Mouse (Mus musculus) cerebellum, postnatal 14 days (tissue): Measurements from ENCODE around the gene Lmod3.

Source experiments
- DNase-seq, 2 experiments: peaks; one replicate each; pipeline ENCODE4 v3.0.0; 2021; ENCODE audit warnings: mixed read lengths in 2 of 2

Gene Lmod3

DNA sequence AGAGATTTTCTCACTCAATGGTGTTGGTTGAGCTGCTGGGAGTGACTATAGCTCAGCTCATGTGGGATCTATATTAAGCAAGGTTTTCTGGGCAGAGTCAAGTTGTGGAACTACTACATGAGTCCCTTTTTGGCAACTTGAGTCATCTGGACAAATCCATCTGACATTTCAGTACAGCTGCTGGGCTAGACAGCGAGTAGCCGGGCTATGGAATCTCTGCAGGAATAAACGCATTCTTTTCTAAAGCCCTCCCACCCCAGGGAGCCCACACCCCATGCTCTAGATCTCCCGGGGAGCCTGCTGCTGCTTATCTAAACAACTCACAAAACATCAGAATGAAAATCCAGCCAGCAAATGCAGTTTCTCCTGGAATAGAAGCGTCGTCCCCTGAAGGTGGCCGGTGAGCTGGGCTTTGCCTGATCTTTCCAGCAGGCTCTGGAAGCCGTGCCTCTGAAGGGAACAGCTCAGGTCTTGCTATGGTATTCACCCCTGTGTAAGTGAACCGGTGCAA is at the start of gene Lmod3:
Lmod3 (minus strand) TSS at position 49 of the 511 bp plus-strand sequence.
- no peak for DNase-seq

DNA sequence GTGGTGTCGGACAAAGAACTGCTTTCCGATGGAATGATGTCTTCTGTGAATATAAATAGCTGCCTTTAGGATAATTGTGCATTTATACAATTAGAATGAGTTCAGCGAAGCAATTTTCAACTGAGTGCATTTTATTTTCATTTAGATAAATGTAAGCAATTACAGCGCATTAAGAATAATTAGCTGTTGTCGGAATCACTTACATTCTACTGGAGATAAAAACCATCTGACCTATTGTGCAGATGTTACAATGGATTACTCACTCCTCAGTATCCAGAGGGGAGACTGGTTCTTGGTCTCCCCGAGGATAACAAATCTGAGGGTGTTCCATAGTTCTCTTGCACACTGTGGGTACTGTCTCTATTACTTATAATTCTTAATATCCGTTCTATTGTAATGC is 49.7 kb upstream of the Lmod3 start:
- DNase-seq = no peak

DNA sequence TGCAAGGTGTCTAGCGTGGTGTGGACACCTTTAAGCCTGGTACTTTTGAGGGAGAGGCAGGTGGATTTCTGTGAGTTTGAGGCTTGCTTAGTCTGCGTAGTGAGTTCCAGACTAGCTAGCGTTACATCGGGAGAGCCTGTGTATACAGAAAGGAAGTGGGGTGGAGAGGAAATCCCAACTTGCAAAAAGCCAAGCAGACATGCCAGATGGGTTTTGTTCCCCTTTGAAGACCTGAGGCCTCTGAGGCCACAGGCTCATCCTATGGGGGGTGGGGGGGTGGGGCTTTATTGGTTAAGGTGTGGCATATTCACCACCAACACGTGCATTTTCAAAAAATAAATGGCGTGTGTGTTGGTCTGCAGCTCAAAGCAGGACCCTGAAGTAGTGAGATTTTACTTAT is 48.1 kb upstream of the Lmod3 start:
- DNase-seq = no peak

DNA sequence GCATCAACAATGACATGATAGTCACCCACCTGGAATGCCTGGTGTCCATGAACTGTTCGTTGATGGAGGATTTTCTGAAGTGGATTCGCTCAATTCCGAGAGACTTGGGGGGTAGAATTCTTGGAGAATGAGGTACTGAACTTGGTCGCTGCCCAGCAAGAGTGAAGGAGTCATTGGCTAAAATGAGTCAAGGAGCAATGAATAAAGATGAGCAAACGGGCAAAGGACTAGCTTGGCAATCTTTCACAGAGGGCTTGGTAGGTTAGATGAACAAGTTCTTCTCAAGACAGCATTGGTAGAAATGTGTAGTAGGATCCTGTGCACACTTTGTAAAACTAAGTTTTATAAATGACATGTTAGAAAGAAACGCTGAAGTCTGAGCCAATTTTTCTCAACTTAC is 47.6 kb upstream of the Lmod3 start:
- no peak for DNase-seq

DNA sequence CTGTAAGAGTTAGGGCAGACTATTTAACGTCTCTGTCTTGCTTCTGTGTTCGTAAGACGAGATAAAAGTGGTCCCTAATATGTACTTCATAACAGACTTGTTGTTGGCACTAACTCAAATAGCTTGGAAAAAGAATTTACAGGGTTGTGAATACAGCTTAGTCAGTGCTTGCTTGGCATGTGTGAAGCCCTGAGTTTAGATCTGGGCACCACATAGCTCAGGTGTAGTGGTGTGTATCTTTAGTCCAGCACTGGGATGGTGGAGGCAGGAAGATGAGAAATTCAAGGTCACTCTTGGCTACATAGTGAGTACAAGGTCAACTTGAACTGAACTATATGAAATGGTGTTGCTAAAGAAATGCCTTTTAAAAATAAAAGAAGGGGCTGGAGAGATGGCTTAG is 44.6 kb upstream of the Lmod3 start:
- no peak for DNase-seq

DNA sequence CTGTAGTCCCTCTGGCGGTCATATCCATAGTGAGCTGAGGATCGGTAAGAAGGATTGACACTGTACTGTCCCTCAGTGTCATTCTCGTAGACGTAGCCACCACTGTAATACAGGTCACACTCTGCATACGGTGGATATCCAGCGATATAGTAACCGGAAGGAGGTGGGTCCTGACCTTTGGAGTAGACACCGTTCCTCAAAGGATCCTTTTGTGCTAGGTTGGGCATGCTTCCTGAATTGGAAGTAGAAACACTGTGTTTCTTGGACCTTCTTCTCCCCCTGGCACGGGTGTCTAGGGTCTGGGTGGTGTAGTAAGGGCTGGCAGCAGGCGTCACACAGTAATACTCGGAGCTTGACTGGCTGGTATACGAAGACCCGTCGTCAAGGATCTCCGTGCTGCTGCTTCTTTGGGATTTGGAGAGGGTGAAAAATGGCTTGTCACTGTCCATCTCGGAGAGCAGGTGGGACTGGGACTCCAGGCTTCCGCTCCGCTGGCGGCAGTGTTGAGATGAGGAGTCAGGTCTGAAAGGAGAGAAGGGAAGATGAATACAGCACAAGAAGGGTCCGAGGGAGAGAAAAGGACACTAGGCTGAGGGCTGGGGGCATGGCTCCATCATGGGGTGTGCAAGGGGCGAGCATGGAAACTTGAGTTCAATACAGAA is 43.4 kb upstream of the Lmod3 start:
- no peak for DNase-seq

DNA sequence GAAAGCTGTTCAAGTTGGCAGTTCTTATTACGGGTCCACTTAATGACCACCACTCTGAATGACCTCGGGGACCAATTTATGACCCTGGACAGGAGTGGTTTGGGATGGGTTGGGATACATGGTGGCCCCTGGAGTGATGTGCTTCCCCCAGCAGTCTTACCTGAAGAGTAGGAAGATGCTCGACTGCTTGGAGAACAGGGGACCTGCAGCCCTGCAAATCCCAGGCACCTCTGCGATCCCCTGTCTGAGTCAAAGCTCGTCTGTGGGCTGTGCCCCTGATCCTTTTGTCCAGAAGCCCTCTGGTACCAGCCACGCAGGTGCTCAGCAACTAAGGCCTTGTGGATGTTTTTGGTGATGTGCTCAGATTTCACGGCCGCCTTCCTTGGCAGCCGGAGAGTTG is 42.9 kb upstream of the Lmod3 start:
- DNase-seq = no peak

DNA sequence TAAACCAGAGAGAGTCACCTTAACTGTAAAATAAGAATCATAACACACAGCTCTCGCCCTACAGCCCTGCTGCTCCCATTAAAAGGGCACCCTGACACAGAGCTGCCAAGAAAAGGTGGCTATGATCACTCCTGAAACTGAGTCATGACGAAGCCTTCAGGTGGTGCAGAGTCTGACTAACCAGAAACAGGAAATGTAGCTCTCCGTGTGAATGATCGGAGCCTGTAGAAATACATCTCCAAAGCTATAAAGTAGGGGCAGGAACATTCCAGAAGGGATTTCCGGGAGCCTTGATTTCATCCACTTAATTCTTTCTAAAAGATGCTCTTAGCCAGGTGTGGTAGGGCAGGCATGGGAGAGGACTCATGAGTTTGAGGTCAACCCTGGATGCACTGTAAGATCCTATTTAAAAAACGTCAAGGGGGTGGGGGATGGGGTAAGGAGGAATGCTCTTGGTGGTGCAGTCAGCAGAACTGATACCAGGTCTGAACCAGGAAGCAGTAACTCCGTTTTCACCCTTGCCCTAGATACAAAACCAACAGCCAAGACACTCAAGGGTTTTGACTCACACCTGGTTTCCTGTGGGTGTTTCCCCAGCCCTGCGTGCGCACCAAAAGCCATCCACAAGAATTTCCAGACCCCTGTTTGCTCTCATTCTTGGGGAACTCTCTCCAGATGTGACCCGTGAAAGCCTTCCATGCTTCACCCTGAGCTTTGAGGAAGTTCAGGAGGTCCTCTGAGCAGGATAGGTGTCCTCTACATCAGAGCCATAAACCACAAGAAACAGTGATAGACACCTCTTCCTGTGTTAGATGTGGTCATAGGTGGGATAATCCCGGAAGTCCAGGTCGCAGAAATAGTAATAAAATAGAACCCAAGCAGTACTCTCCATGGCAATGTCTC is 41.4 kb upstream of the Lmod3 start:
- DNase-seq = no peak

DNA sequence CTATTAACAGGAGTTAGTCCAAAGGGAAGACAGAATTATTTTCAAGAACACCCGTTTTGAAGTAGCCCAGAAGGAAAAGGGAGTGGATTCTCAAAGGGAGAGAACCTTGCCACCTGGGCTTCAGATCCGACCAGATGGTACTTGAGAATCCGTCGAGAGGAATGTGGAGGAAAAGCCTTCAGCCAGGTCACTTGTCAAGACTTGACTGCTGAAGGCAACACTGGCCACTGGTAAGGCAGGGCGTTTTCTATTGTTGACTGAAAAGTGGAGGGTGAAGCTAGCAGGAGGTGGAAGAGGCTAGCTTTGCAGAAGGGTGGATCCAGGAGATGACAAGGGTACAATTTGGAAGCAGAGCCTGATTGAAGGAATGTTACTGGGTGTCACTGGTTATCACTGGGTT is 40.3 kb upstream of the Lmod3 start:
- DNase-seq = no peak

DNA sequence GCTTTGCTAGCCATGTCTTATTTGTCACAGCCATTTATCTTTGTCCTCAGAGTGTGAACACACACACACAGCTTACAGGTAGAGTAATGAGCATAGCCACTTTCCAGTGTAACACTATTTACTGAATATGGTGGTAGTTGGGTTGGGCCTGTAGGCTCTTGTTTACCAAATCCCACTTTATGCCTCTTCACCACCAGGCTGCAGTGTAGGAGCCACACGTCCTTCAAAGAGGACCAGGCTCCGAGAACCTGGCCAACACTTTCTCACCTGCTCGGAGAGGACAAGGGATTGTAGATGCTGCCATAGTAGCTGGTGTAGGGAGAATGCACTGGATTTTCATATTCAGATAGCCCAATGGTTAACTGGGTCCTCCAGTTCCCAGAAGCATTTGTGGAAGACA is 39.5 kb upstream of the Lmod3 start:
- no peak for DNase-seq

DNA sequence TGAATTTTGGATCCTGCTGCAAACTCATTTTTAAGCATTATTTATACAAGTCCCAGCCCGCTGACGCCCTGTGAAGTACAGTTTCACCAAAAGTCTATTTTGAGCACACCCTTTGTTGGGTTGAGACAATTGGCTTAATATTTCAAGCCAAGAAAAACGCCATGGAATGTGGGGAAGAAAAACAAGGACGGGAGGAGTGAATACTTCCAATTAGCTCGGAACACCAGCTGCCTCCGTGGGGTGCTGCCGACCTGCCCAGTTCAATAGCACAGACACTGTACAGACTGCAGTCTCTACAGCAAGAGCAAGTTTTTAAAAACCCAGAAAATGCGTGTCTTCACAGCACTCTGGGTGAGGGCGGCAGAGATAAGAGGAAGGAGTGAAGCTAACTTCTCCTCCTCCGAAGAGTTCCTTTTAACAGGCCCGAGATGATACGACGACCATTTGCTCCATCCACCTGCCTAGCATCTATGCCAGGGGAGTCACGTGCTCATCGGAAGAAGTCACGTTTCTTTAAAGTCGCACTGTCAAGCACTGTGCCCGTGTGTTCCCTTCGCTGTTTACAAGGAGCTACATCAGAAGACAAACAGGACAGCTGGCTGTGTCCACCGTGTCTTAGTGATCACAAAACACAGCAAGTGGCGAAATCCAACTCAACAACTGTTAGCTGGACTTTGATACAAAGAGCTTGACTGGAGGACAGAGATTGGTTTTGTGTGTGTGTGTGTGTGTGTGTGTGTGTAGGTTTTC is 38.8 kb upstream of the Lmod3 start:
- no peak for DNase-seq

DNA sequence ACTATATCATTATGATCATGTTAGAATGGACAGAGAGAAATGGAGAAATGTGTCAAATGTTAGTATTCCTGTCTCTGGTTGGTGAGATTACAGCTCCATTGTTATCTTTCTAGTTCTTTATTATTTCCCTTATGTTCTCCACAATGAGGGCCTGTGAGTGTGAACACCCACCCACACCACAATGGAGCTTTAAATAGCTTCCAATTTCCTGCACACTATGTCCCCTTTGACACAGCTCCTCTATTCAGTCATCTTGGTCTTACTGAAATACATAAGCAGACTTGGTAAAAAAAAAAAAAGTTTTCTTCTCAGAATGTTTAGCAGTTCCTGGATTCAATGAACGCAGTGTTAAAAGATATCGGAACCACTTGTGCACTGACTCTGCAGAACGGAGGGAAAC is 38.1 kb upstream of the Lmod3 start:
- no peak for DNase-seq

DNA sequence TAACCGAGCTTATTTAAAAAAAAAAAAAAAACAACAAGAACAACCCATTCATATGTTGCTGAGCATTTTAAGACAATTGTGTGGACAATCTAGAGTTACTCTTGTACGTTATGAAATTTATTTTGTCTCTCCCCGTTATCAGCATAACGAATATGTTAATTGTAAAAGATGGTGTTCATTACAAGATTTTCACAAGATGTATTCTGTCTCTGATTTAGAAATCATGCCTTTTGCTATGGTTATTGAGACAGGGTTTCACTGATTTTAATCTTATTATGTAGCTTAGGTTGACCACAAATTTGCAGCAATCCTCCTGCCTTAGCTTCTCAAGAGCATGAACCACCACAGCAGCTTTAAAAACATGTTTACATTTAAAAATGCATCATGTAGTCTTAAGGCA is 37.3 kb upstream of the Lmod3 start:
- DNase-seq = no peak

DNA sequence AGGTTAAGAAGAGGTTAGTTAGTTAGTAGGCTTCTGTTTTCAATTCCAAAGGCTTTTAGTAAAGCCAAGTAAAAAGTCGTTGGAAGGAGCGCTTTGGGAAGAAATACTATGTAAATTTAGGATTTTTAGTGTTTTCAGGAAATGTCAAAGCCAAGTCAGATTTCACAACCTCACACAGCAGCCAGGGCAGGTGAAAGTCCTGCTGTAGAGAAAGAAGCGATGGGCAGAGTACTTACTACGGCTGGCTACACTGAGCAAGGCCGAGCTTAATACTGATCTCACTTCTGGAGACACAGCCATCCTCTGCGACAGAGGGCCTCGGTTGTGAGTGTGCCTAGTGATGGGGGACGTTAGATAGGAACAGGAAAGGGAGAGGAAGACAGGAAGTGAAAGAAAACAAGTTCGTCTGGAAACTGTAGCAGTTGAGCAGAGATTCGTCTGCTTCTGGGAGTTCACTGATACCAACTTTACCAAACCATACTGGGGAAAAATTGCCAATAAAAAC is 36.8 kb upstream of the Lmod3 start:
- DNase-seq = no peak

DNA sequence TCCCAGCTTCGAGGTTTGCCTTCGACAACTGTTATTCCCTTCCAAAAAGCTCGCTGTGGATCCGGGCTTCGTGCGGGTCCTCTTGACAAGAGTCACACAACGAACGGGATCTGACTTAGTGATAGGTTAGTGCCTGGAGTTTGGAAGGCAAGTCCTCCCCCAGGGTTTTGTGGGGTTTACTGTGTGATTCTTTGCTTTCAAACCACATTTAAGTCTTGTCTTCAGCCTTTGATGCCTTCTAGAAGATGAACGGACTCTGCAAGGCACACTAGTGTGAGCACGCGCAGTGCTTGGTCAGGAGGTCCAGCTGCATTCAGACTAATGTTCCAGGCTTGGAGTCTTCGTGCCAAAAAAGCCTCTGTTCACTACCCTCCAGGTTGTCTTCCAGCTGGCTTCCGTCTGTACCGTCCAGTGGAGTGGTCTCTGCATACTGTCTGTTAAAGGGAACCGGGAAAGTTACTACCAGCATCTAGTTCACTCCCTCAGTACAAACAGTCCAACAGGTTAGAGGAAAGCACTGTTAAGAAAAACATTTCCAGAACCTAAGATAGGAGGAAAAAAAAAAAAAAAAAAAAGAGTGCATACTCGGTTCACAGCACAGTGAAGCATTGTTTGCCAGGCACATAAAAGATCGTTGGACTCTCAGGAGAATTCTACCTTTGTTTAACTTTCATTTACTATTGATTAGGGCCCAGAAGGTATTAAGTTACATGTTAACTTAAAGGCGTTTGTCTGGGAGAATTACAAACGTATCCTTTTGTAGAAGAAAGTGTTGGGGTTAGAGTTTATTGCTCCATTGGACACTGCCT is 35.7 kb upstream of the Lmod3 start:
- DNase-seq = no peak

DNA sequence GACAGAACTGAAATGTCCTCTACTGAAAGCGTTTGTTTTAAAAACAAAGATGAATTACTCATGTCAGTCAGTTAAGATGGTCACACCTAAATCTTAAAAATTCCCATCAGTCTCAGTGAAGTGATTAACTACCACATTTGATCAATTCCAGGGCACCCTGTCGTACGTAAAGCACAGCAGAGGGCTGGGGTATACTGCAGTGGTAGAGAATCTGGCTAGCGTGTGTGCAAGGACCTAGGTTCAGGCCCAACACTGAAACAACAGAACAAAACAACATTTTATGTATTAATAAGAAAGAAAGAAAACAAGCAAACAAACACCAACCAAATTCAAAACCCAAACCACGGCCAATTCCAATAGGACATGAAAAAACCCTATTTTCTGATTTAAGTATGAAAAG is 33.8 kb upstream of the Lmod3 start:
- DNase-seq = no peak

DNA sequence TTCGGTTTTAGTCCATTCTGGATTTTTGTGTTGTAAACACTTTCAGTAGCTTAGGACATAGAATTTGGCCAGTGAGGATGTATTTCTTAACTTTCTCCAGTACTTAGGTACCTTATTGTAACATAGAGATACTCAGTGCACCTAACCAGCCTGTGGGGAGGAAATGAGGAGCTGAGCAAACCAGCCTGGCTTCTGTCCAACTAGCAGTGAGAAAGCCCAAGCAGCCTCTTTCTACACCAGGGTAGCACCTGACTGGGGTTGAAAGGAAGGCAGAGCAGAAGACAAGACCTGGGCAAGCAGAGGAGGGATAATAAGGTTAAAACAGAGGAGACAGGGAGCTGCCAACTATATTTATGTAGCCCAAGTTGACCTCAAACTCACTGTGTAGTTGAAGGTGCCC is 31.1 kb upstream of the Lmod3 start:
- no peak for DNase-seq

DNA sequence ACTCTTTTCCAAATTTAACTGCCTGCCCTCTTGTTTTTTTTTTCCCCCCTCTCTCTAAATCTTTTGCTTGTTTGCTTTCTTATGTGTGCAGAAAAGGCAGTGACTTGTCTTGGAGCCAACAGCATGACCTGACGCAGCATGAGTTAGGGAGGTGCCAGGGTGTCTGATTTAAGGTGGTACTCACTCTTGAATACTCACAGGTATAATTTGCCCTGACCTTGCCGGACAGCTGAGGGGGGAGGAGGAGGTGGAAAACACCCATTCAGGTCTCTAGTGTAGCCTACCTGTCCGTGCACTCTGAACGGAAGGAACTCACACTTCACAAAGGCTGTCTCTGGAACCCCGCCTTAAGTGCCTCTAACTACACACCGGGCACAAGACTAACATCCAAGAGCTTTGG is 26.3 kb upstream of the Lmod3 start:
- peak; percentile 42 to 45 for DNase-seq

DNA sequence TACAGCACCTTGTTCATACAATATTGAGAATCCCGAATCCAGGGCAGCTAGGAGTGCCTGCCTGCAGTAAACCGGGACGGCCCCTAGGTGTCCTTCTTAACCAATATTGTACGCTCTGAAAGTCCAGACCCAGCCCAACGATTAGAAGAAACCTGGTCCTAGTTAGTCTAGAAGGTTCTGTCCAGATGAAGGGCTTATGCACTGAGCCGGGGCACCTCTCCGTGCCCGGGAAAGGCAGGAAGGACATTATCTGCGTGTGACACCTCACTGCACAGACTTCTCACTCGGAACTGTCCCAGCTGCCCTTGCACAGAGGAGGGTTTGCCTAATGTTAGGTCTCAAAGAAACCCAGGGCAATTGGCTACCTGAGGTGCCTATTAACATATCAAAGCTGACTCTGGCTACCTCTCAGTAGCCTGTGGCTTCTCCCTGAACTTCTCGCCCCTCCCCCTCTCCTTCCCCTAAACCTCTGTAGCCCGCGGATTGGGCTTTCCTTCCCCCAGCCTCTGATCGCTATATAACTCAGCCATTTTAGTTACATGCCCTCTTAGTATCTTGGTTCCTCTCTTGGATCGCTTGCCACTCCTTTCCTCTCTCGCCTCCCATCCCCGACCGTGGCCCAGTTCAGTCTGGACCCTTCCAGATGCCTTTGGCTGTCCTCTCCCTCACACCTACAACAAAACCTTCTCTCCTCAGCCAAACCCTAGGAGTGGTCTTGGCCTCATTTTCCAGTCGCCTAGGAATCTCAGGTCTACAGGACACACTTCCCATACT is 25.6 kb upstream of the Lmod3 start:
- peak; percentile 87 to 88 for DNase-seq

DNA sequence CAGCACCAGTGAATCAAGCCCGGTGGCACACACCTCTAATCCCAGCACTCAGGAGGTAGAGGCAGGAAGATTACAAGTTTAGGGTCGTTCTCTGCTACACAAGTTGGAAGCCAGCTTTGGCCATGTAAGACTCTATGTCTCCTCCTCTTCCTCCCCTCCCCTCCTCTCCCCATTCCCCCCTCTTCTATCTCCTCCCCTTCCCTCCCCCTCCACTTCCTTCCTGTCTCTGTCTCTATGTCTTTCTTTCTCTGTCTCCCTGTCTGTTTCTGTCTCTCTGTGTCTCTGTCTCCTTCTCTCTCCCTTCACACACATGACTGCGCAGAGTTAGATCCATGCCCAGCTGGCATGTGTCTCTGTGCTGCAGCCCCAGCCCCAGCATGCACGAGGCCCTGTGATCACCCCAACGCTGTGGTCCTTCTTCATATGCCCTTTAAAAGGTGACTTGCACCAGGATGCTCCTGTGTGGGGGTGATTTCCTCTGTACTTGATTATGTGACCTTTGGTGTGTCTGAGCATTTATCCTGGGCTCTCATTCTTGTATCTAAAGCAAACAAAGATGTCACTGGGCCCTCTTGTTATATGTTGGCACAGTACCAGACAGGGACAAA is 24.4 kb upstream of the Lmod3 start:
- DNase-seq = no peak

DNA sequence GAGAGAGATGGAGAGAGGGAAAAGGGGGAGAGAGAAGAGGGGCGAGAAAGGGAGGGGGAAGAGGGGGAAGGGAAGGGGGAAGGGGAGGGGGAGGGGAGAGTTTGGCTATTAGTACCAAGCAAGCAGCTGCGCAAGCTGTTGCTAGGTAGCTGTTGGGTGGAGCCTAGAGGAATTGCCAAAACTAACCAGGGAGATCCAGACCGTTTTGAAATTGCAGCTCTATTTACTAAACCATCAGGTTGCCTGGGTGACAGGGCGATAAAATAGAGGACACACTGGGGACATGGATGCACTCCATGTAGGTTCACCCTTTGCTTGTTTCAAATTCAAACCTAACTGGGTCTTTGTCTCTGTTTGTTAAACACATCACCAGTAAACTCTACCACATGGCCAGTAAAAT is 23.8 kb upstream of the Lmod3 start:
- peak in 1 of 2 experiments; percentile 22 for DNase-seq
